Mouse (Mus musculus): ENCODE results near the gene Clec10a. TPM values are rescaled to one million over a fixed set of nuclear protein-coding genes. Genes with fewer than 3 reads are reported as not detected.
A peak's percentile ranks its signal among the peaks of the same experiment; 100 is the strongest.

Clec10a gene
- total RNA-seq, 2 experiments from 2014 or later: 1.3 to 2.6 TPM

DNA sequence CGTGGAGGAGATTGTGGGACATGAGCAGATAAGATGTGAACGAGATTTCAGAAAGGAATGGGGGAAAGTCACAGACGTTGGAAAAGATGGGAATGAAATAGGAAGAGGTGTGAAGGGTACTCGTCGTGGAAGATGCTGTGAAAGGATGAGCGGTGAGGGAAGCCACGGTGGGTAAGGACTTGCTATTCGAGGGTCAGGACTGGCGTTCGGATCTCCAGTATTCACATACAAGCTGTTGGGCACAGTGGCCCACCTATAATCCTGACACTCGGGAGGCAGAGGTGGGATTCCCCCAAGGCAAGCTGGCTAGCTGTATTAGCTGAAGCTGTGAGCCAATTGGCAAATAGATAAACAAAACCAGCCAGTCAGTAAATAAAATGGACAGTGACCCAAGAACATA is 22.8 kb downstream of the Clec10a start:
- ATAC-seq (replicated peaks; ENCODE audit: low FRiP score, poor library complexity, severe bottlenecking): no peak

DNA sequence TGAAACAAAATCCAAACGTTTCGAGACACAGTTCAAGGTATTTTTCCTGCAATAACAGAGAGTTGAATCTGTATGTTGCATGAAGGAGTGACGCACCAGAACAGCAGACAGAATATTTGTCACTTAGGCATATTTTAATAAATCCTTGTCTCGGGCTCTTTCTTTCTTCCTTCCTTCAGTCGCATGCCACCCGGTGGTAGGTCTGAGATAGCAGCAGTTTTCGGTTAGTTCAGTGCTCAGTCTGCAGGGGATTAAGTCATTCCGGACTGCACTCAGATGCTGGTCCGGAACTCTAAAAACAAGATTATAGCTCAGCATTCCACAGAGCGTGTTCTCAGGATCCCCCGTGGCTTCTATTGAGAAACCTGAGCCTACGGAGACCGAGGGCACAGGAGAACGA is 23.4 kb downstream of the Clec10a start:
- no peak for ATAC-seq (replicated peaks; ENCODE audit: low FRiP score, poor library complexity, severe bottlenecking)

DNA sequence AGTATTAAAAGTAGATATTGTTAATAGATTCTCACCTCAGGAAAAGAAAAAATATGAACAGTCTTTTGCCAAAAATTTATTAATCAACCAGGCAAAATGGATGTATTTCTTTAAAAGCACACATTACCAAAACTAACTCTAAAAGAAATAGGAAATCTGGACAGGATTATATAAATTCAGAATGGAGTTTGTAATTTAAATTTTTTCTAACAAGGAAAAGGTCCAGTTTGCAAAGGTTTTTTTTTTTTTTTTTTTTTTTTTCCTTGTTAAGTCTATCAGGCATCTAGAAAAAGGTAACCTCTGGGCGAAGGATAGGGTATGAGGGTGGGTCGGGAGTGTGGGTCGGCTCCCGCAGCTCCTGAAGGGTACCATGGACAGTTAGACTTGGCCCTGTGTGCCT is 24.5 kb downstream of the Clec10a start:
- ATAC-seq (replicated peaks; ENCODE audit: low FRiP score, poor library complexity, severe bottlenecking): no peak

DNA sequence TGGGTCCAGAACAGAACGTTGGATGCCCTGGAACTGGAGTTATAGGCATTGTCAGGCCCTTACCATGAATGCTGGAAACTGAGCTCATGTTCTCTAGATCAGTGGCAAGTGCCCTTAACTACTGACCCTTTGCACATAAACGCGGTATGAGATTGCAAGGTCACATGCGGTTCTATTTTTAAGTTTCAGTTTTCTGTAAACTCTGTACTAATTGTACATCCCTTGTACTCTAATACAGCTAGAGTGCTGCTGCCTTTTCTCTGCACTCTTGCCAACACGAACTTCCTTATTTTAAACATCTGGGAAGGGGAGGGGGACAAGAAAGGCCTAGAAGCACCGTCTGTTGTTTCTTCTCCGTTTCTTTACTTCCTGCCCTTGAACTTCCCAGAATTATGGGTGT is 29.1 kb downstream of the Clec10a start:
- no peak for ATAC-seq (replicated peaks; ENCODE audit: low FRiP score, poor library complexity, severe bottlenecking)

DNA sequence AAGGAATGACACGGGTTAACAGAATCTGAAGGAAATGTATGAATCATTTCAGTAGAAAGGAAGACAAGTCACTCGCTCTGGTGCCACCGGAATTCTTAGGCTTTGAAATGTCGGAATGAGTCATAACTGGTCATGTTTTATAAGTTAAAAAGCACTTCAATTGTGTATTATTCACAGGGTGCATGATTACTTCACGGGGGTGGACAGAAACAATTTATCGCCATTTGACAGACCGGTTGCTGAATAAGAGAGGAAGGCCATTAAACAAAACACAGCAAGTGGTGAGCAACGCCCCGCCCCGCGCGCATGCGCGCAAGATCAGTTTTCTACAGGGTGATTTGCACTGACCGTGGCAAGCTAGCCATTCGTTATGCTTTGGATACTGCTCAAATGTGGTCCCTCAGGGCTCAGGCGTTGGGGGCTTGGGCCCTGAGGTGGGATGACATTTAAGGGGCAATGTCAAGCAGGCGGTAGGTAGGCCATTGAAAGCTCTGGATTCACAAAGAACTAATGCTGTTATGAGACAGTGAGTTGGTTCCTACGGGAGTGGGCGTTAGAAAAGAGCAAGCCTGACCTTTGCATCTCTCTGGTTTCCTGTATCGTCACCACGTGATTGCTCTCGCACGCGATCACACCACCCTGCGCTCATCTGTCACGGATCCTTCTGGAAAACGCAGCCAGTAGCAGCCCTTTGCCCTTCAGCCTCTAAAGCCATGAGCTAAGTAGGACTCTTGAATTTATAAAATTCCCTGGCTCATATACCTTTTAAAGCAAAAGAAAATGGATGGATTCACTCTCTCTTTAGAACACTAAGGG is 33.5 kb downstream of the Clec10a start:
- ATAC-seq (replicated peaks; ENCODE audit: low FRiP score, poor library complexity, severe bottlenecking): no peak

DNA sequence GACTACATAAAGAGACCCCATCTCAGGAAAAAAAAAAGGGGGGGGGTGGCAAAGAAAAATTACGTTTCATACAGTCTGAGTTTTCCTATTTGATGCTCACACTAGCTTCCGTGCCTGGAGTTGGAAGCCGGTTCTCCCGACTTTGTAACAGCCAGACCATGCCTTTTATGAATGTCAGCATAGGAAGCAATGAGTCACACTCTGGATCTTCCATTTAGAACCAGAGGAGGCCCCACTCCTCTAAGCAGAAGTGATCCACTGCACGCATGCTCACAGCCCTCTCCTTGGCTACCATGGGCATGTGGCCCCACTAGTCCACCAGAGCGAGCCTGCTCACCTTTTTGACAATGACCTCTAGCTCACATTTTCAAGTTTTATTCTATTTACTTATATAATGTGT is 35.2 kb downstream of the Clec10a start:
- ATAC-seq (replicated peaks; ENCODE audit: low FRiP score, poor library complexity, severe bottlenecking): no peak

DNA sequence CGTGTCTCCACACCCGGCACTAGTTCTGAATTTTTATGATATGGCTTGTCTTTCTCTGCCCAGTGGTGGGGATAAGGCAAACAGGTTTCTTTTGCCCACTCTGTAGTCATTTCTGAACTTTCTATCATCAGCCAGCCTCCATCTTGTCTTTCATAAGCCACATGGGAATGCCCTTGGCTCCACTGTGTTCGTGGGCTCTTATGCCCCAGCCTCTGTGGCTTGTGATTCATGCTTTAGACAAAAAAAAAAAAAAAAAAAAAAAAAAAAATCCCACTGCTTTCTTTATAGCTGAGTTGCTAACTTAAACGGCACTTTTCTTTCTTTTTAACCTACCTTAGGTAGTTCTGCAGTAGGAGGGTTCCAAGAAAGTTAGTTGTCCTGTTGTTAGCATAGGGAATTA is 36.2 kb downstream of the Clec10a start:
- ATAC-seq (replicated peaks; ENCODE audit: low FRiP score, poor library complexity, severe bottlenecking): no peak

DNA sequence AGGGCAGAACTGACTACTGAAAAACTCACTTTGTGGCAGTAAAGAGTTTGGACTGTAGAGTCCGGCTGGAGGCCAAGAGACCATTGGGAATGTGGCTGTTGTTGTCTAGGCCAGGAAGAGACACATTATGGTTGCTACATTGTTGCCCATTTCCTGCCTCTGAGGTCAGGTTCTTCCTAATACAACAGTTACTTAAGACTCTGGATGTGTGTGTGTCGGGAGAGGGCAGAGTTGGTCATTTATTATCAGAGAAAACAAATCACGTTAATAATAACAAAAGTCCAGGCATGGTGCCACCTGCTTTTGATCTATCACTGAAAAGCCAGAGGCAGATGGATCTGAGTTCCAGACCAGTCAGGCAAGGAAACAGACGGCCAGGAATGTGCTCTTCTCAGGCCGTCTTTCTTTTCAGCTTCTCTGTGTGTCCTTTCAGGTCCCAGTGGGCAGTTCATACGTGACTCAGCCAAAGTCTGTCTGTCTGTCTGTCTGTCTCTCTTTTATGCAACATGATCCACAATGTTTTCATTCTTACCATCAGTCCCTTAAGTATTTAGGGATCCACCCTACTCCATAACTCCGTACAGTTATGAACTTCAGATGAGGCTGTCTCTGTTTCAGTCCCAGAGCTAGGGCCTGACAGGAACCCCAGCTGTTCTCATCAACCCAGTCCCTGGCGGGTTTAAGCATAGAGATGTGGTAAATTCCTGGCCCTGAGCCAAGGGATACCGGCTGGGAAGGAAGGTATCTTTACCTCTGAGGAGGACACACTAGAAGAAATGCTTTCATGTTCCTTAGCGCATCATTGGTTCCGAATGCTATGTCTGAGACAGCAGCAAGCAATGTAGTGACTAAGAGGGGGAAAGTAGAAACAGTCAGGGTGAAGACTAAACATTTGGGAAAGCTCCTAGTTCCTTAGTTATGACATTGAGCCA is 37.6 kb downstream of the Clec10a start:
- no peak for ATAC-seq (replicated peaks; ENCODE audit: low FRiP score, poor library complexity, severe bottlenecking)

DNA sequence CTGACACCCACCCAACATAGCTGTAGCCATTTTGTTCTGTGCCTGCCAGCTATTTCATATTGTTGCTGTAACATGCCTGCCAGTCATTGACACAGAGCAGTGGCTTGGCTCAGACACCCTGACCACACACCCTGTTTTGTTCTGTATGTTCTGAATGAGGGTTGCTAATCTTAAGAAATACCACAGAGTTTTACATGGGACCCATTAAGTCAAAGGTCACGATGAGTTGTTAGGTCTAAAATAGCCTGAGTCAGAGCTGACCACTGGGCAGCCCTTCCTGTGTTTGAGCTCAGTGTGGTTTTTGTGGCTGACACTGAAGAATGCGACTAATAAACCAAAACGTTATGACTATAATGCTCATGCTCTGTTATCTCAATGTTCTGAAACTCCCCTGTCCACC is 42.3 kb downstream of the Clec10a start:
- no peak for ATAC-seq (replicated peaks; ENCODE audit: low FRiP score, poor library complexity, severe bottlenecking)

DNA sequence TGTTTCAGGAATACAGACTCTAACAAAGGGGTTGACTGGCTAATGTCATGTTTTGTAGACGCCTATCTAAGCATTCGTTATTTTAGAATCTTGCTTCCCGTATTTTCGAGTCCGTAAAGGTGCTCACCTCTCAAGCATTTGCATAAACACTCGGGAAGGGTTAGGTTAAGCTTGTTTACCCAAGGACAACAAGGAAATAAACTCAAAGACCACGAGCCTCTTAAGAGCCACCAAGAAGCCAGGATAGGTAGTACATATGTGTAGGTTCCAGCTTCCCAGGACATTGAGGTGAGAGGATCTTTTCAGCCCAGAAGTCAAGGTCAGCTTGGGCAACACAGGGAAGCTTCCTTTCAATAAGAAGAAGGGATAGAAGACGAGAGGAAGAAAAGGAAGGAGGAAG is 43.1 kb downstream of the Clec10a start:
- ATAC-seq (replicated peaks; ENCODE audit: low FRiP score, poor library complexity, severe bottlenecking): no peak

DNA sequence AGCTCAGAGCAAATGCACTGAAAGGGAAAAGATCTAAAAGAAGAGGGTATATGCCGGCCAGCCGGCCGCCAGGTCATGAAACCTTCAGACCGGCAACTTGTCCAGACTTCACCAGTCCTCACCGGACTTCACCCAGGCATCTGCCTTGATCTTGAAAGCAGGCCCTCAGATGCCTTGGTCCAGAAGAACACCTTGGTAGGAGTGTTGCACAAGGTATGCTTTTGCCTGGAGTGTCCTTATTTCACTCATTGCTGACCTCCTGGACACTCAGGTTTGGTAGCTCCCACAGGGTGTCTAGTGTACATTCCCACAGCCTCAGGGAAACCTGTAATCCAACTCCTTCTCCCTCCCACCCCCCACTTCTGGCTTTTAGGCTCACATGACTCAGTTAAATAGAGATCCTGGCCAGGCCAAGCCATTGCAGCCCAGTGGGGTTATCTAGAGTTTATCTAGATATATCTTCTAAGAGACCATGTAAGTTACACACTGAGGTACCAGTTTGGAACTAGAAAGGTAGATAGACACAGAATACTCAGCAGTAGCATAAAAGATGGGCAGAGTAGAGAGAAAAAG is 44.1 kb downstream of the Clec10a start:
- no peak for ATAC-seq (replicated peaks; ENCODE audit: low FRiP score, poor library complexity, severe bottlenecking)

DNA sequence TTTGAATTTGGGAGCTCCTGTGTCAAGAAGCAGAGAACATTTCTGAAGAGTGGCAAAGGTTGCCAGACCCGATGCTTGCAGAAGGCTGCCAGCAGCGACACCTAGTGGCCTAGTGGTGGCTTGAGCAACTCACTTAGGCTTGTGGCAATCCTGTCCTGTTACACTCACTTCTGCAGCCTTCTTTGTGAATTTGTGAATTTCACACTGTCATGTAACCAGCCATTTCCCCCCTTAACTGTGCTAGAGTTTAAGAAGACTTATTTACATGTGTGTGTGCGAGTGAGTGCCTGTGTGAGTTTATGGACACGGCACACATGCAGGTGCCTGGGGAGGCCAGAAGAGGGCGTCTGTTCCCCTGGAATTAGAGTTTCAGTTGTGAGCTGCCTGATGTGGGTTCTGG is 45.7 kb downstream of the Clec10a start:
- ATAC-seq (replicated peaks; ENCODE audit: low FRiP score, poor library complexity, severe bottlenecking): peak; percentile 85

DNA sequence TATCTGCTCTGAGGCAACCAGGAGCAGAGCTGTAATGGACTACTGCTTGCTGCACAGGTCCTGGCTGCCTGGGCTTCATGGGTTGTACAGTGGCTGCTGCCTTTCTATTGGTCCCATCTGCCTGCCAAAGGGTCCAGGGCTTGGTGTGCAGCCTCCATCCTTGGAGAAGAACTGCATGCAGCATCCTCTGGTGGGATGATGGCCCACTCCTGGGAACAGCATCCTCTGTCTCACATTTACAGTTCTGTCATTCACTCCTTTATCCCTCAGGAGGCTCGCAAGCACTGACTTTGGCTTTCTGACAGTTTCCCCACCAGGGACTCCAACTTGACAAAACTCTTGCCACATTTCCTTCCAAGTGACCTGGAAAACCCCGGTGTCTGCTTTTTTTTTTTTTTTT is 50.8 kb downstream of the Clec10a start:
- ATAC-seq (replicated peaks; ENCODE audit: low FRiP score, poor library complexity, severe bottlenecking): no peak

DNA sequence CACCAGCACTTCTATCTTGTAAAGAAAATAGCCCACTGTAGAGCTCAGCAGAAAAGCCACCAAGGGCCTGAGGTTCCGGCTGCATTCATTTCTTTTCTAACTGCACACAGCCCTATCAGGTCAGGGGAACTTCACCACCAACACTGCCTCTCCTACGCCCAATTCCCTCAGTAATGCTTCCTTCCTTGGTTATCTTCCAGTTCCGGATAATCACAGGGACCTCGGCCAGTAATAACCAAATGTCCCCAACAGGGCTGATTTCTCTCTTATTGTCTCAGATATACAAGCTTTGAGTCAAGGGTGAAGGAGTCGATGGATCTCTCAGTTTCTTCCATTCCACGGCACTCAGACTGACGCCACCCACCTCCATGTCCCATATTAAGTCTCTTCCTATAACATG is 51.3 kb downstream of the Clec10a start:
- ATAC-seq (replicated peaks; ENCODE audit: low FRiP score, poor library complexity, severe bottlenecking): no peak

DNA sequence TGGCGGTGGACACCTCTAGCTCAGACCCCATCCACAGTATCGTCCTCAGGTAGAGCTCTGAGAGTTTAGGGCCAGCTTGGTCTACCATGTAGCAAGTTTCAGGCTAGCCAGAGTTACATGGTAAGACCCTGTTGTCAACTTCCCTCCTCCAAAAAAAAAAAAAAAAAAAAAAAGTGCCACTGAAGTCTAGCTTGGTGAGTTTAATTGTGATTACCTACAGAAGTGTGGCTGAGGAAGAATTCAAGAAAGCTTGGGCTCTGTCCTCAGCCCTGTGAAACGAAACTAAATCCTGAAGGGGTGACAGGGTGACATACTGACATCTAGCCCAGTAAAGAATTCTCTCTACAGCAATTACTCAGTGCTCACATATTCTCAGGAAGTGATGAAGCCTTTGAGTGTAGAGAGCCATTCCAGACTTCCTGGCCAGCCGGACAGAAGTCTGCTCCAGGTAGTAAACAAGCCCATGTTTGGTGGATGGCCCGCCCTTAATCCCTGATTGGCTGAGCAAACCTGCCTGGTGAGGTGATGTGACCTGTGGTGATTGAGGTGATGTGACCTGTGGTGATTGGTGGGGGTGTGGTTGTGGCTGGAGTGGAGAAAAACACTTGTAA is 52.9 kb downstream of the Clec10a start:
- ATAC-seq (replicated peaks; ENCODE audit: low FRiP score, poor library complexity, severe bottlenecking): no peak

DNA sequence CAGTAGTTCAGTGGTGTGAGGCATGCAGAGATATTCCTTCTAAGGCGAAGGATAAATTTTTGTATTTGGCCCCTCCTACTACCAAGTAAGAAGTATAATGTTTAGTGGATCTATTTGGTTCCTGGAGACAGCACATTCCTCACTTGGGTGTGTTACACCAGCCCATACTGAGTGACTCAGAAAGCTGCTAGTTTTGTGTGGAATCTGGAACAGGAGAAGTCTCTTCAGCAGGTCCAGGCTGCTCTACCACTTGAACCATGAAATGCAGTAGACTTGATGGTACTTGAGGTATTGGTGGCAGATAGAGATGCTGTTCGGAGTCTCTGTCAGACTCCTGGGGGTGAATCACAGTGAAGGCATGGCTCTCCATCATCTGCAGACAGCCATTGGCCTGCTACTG is 54.7 kb downstream of the Clec10a start:
- no peak for ATAC-seq (replicated peaks; ENCODE audit: low FRiP score, poor library complexity, severe bottlenecking)

DNA sequence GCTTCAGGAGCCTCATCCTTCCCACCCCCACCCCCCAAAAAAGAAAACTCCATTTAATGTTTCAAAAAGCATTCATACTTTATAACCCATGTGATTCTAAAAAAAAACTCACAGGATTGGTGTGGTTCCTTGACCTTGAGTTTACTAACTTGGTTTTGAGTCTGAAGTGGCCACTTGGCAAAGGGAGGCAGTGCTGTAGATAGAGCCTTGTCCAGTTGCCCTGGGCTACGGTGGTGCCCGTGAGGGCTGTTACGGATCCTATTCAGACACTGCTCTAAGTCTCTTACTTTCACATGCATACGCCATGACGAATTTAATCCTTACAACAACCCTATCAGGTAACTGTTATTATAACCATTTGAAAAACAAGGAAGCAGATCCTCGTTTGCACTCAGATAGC is 56.0 kb downstream of the Clec10a start:
- ATAC-seq (replicated peaks; ENCODE audit: low FRiP score, poor library complexity, severe bottlenecking): no peak

DNA sequence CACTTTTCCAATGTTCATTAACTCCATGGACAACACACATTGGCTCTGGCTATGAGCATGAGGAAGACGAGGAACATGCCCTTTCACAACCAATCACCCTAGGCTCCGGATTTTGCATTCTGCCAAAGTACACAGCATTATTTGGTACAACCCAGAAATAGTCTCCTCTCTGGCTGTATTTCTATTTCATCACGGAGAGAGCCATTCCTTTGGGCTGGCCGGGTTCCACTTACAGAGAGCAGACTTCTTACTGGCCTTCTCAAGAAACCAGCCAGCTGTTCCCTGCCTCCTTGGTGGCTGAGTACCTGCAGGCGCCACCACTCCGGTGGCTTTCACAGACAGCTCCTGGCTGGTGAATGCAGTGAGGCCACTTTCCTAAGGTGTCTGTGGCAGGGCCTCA is 56.4 kb downstream of the Clec10a start, which contains the start of gene Slc16a11:
Slc16a11 (plus strand) TSS at position 330 of the 400 bp plus-strand sequence.
- no peak for ATAC-seq (replicated peaks; ENCODE audit: low FRiP score, poor library complexity, severe bottlenecking)

DNA sequence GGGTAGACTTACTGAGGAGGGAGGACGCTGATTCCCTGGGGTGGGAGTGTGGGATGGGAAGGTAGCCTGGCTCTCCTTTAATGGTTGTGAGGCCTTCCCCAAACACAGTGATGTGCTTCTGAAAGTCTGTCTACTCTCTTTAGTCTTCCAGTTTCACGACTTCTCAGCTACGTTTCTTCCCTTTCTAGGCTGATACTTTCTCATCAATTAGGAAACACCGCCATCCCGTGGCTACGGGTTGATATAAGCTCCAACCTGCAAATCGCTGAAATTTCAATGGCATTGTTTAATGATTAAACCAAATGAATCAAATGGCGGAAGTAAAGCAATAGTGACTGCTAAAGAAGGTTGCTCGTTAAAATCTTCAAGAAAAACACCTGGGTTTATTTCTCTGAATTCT is 56.9 kb downstream of the Clec10a start:
- ATAC-seq (replicated peaks; ENCODE audit: low FRiP score, poor library complexity, severe bottlenecking): no peak

DNA sequence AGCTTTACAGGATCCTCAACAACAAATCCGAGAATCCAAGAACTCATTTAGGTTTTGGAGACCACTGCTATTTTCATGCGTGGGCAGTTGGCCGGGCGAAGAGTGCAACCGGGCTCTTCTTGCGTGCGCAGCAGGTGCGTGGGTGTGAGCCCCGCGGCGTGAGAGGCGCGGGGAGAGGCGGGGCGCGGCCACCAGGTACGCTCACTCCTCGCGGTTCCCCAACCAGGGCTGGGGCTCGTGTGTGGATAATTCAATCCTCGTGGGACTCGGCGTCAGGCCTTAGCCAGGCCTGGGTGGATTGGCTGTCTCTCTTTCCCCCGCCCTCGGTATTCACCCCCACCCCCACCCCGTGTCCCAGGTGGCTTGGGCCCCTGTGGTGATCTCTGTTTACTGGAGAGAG is 57.7 kb downstream of the Clec10a start:
- ATAC-seq (replicated peaks; ENCODE audit: low FRiP score, poor library complexity, severe bottlenecking): no peak
